8 mouse cellular contexts compared by ENCODE assay signal in the genomic region with DNA sequence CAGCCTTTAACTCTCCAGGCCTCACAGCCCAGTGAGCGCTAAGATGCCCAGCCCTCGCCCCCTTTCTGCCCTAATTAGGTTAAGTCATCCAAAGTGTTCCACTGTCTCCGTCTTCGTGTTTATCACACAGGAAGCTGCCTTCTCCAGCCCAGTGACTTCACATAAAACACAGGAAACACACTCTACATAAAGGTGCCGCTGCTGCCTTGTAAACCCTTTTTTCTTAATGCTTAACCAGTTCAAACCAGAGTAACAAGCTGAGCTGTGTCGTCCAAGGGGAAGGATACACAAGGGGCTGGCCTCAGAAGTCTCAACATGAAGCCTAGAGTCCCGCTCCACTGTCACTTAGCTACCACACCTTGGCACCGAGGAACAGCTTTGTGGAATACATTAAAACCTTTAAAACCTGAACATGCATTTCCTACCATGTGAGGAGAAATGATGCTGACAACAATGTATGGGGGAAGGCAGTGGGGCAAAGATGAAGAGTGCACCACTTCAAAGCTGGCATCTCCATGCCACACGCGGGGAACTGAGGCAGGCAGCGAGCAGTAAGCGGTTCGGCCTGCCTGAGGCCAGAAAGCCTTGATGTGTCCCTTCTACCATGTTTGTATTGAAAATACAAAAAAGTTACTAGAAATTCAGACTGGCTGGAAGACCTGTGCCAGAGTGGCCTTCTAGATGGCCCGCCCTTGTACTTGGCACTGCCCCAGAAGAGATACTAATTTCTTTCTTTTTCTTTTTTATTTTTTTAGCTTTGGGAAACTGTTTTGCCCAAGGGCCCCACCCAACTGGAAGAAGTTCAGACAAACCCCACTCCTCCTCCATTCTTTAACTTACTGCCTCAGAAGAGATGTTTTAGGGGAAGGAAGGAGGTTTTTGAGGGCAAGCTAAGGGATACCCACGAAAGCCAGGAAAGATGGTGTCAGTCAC. TPM values are rescaled to one million over a fixed set of nuclear protein-coding genes. Genes with fewer than 3 reads are reported as not detected.
DNase-seq lines count a peak whose midpoint lies in the region; ATAC-seq and TF ChIP-seq lines count a peak whose summit lies in the region.

No protein-coding gene starts in this region.

- WGBS in liver, adult 2 months, result 68% methylated on average over 15 of the region's 15 CpGs
- 78% methylated on average over 15 of the region's 15 CpGs for WGBS in embryonic facial prominence, embryonic 10.5 days
- WGBS in liver, embryonic 16.5 days (ENCODE audit: insufficient replicate concordance), result 51% methylated on average over 15 of the region's 15 CpGs

- H3K27me3 ChIP-seq in liver, adult 2 months (ENCODE audit: control insufficient read depth, insufficient read depth, low read length), result no peaks in the 10 kb centered on the region
- no peaks in the 10 kb centered on the region for H3K27me3 ChIP-seq in embryonic facial prominence, embryonic 10.5 days (replicated peaks; ENCODE audit: low read depth, poor library complexity, severe bottlenecking)
- H3K27me3 ChIP-seq in liver, embryonic 16.5 days (ENCODE audit: control insufficient read depth, insufficient read depth, low read depth, low read length), result no peaks in the 10 kb centered on the region

- peak overlapping the region; percentile 20 for H3K27ac ChIP-seq in liver, adult 2 months (replicated peaks; ENCODE audit: insufficient read depth, low read depth, low read length)
- H3K27ac ChIP-seq in embryonic facial prominence, embryonic 10.5 days (replicated peaks), result 0 out of 2 replicates have a peak overlapping the region, but pooled peaks have one; percentile 19
- H3K27ac ChIP-seq in liver, embryonic 16.5 days (ENCODE audit: low read length), result peak overlapping the region; percentile 47; the same call in 1 of the 2 replicates
- H3K27ac ChIP-seq in layer of hippocampus, adult 2 months, result no peak overlapping the region

- TF ChIP-seq POLR2A in liver, adult 2 months (IDR thresholded peaks at IDR 0.05; ENCODE audit: extremely low read depth, insufficient read depth, low read length), result no peak

- H3K36me3 ChIP-seq in liver, adult 2 months (ENCODE audit: control insufficient read depth, insufficient read depth, low read length), result no peaks in the 10 kb centered on the region
- H3K36me3 ChIP-seq in embryonic facial prominence, embryonic 10.5 days (replicated peaks), result peaks cover 42% of the 10 kb centered on the region
- H3K36me3 ChIP-seq in liver, embryonic 16.5 days (ENCODE audit: control insufficient read depth, insufficient read depth), result peaks cover 4% of the 10 kb centered on the region

- no peak overlapping the region for H3K4me2 ChIP-seq in liver, embryonic 16.5 days (ENCODE audit: low read depth, low read length)

- no peak for DNase-seq in liver, adult 2 months (ENCODE audit: extremely low read depth, low read depth, low spot score)
- no peak for DNase-seq in liver
- DNase-seq in embryonic facial prominence, embryonic 10.5 days (ENCODE audit: low spot score), result no peak
- DNase-seq in thymus, postnatal 10 days (ENCODE audit: low spot score in 2 of 2), result peak; percentile 65 to 69
- DNase-seq in yolk sac, embryonic 10.5 days (ENCODE audit: low spot score), result no peak
- DNase-seq in layer of hippocampus, adult 2 months (ENCODE audit: low spot score in 2 of 2), result no peak

- H3K9ac ChIP-seq in liver, adult 2 months (ENCODE audit: low read depth, low read length), result peak overlapping the region; percentile 33
- no peak overlapping the region for H3K9ac ChIP-seq in liver, embryonic 16.5 days (ENCODE audit: low read depth, low read length)

- no peak for ATAC-seq in liver, embryonic 16.5 days (ENCODE audit: low read depth)
- no peak; the same call in 1 of the 2 replicates for ATAC-seq in monocyte, adult 5-6 weeks (replicated peaks; ENCODE audit: insufficient number of reproducible peaks, low FRiP score, low TSS enrichment, poor library complexity, severe bottlenecking)

- H3K9me3 ChIP-seq in embryonic facial prominence, embryonic 10.5 days, result no peaks in the 10 kb centered on the region
- no peaks in the 10 kb centered on the region for H3K9me3 ChIP-seq in liver, embryonic 16.5 days (replicated peaks; ENCODE audit: control insufficient read depth, low read length)

- no peak overlapping the region for H3K4me3 ChIP-seq in liver, adult 2 months (ENCODE audit: insufficient read depth, low read depth, low read length)
- no peak overlapping the region for H3K4me3 ChIP-seq in embryonic facial prominence, embryonic 10.5 days
- no peak overlapping the region for H3K4me3 ChIP-seq in liver, embryonic 16.5 days (ENCODE audit: low read depth, low read length)
- no peak overlapping the region for H3K4me3 ChIP-seq in layer of hippocampus, adult 2 months

- no peak for TF ChIP-seq CTCF in liver, adult 2 months (IDR thresholded peaks at IDR 0.05; ENCODE audit: low read depth, low read length)
- no peak for TF ChIP-seq CTCF in layer of hippocampus, adult 2 months (conservative IDR thresholded peaks at IDR 0.05)

- peaks cover 71% of the 10 kb centered on the region for H3K4me1 ChIP-seq in liver, adult 2 months (ENCODE audit: control insufficient read depth, insufficient read depth, low read length)
- peaks cover 68% of the 10 kb centered on the region for H3K4me1 ChIP-seq in embryonic facial prominence, embryonic 10.5 days
- H3K4me1 ChIP-seq in liver, embryonic 16.5 days (ENCODE audit: control insufficient read depth, low read depth, low read length), result peaks cover 89% of the 10 kb centered on the region

- peaks cover 80% of the 10 kb centered on the region for H3K79me2 ChIP-seq in liver, adult 2 months (ENCODE audit: control insufficient read depth, insufficient read depth, low read length)

RNA-seq across cellular contexts. Expression of gene Myh9, which starts 7.4 kb away (rescaled TPM):
- 54.4 and 69.5 TPM in 2 replicates for total RNA-seq in liver, adult 2 months (2014; rRNA removed)
- 22.5 and 24.1 TPM in 2 replicates for polyA plus RNA-seq in liver, adult 2 months (2012; rRNA removed)
- 45.7 and 46.9 TPM in 2 replicates for polyA plus RNA-seq in embryonic facial prominence, embryonic 10.5 days (2016; fragmentation: Nextera tagmentation; extraction: Ambion mirVana)
- 19.7 and 21.9 TPM in 2 replicates for polyA plus RNA-seq in liver, embryonic 16.5 days (2015; fragmentation: Nextera tagmentation; extraction: Ambion mirVana)
- 10 to 100 TPM; 88.3 to 96.3 TPM for total RNA-seq in layer of hippocampus, adult 2 months (2021)
- total RNA-seq in monocyte, adult 5-6 weeks (2017), result 908 to 1,221 TPM (median 925 TPM) in 3 replicates

Comparison
In these comparisons a context has a peak if more than half of its experiments do, and no peak if none do; other contexts are left out.
1. DNase-seq: peak in thymus, postnatal 10 days (2 of 2); none in liver, adult 2 months (single experiment), liver (single experiment), embryonic facial prominence, embryonic 10.5 days (single experiment), yolk sac, embryonic 10.5 days (single experiment) and layer of hippocampus, adult 2 months (0 of 2).